Mouse (Mus musculus): ENCODE data around the gene Efcab12. TPM values are rescaled to one million over a fixed set of nuclear protein-coding genes. Genes with fewer than 3 reads are reported as not detected.

Gene Efcab12
- total and polyA plus RNA-seq, 3 experiments, result 0.04 to 0.54 (median 0.12) TPM

DNA sequence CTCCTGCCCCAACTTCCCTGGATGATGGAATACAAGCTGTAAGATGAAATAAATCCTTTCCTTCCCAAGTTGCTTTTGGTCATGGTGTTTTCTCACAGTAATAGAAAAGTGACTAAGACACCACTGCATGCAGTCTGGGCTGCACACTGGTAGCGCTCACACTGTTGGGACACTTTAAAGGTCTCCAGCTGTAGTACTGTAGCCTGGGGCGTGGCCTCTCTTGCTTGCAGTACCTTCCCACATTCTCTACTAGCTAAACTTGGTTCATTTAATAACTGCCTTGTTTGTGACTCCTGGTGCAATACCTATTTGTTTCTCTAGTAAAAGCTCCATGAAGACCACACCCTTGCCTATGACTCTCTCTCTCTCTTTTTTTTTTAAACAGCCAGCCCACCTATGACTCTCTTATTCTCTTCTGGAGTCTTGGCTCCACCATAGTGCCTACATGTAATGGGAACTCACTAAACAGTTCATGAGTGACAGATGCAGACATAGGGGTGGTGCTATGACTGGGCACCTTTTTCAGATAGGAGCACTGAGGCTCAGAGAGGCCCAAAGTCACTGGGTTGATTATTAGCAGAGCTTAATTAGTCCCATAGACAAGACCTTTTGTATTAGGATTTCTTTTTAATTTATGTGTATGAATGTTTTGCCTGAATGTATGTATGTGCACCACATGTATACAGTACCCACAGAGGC lies 5.9 kb downstream of the Efcab12 start:
- H3K4me2 ChIP-seq (ENCODE audit: insufficient read depth, low read depth, poor library complexity, severe bottlenecking), result no peak overlapping the region
- no peaks in the 10 kb centered on the region for H3K27me3 ChIP-seq (replicated peaks)
- no peak overlapping the region for H3K9ac ChIP-seq (ENCODE audit: insufficient read depth, low read depth)
- peaks cover 0 to 25% of the 10 kb centered on the region in 2 experiments; a peak in 3 of 4 replicates for H3K4me1 ChIP-seq (ENCODE audit: control insufficient read depth in 1 of 2, insufficient read depth in 2 of 2)
- no peak for TF ChIP-seq JUN (IDR thresholded peaks at IDR 0.05; ENCODE audit: insufficient read depth, low read depth, low read length)
- TF ChIP-seq USF2 (conservative IDR thresholded peaks at IDR 0.05; ENCODE audit: low read depth, low read length), result no peak
- no peak for TF ChIP-seq NRF1 (IDR thresholded peaks at IDR 0.05; ENCODE audit: low read depth, low read length)
- TF ChIP-seq MYC (IDR thresholded peaks at IDR 0.05; ENCODE audit: low read depth, low read length), result no peak
- no peak for TF ChIP-seq ZNF384 (IDR thresholded peaks at IDR 0.05; ENCODE audit: low read depth, low read length)
- no peak for TF ChIP-seq SIN3A (IDR thresholded peaks at IDR 0.05; ENCODE audit: low read length)
- TF ChIP-seq MEF2A (IDR thresholded peaks at IDR 0.05; ENCODE audit: borderline replicate concordance, low read depth, low read length), result no peak
- no peak for TF ChIP-seq USF1 (IDR thresholded peaks at IDR 0.05; ENCODE audit: low read depth, low read length)
- no peak for TF ChIP-seq MXI1 (IDR thresholded peaks at IDR 0.05; ENCODE audit: low read depth, low read length)
- TF ChIP-seq MAFK (IDR thresholded peaks at IDR 0.05; ENCODE audit: insufficient replicate concordance, low read length), result no peak
- no peak for TF ChIP-seq BHLHE40 (IDR thresholded peaks at IDR 0.05; ENCODE audit: low read depth, low read length)
- TF ChIP-seq ZKSCAN1 (IDR thresholded peaks at IDR 0.05; ENCODE audit: borderline replicate concordance, low read depth, low read length), result no peak
- TF ChIP-seq TBP (conservative IDR thresholded peaks at IDR 0.05; ENCODE audit: low read depth, low read length), result no peak
- no peak for TF ChIP-seq CTCF (conservative IDR thresholded peaks at IDR 0.05 in 1 of 2, IDR thresholded peaks at IDR 0.05 in 1 of 2; ENCODE audit: low read depth in 2 of 2, low read length in 2 of 2)
- no peak for TF ChIP-seq POLR2A (IDR thresholded peaks at IDR 0.05; ENCODE audit: low read depth, low read length)
- no peak for TF ChIP-seq ELF1 (IDR thresholded peaks at IDR 0.05; ENCODE audit: low read depth, low read length)
- no peak for DNase-seq (ENCODE audit: extremely low read depth)
- no peak overlapping the region for H3K27ac ChIP-seq (ENCODE audit: insufficient read depth, low read depth)
- dilution Hi-C loops (cut with MboI; ENCODE audit: extremely low pct_ligation_motif_present, extremely low pct_unique_long_range_greater_than_20kb, low sequenced_read_pairs), result no loop called here
- no peaks in the 10 kb centered on the region for H3K79me2 ChIP-seq (replicated peaks; ENCODE audit: control insufficient read depth, extremely low read depth, insufficient read depth, poor library complexity, severe bottlenecking)
- in situ Hi-C loops (cut with MboI; ENCODE audit: low pct_ligation_motif_present, low pct_unique_long_range_greater_than_20kb, low sequenced_read_pairs), result no loop called here
- no peaks in the 10 kb centered on the region for H3K9me3 ChIP-seq (replicated peaks; ENCODE audit: low read length)
- H3K36me3 ChIP-seq (replicated peaks in 1 of 2; ENCODE audit: control insufficient read depth in 1 of 2, insufficient read depth in 1 of 2, low read length in 1 of 2), result peaks cover 0 to 8% of the 10 kb centered on the region in 2 experiments
- no peak overlapping the region for H3K4me3 ChIP-seq (replicated peaks in 1 of 3; ENCODE audit: low read depth in 2 of 3, low read length in 2 of 3, poor library complexity in 1 of 3)

DNA sequence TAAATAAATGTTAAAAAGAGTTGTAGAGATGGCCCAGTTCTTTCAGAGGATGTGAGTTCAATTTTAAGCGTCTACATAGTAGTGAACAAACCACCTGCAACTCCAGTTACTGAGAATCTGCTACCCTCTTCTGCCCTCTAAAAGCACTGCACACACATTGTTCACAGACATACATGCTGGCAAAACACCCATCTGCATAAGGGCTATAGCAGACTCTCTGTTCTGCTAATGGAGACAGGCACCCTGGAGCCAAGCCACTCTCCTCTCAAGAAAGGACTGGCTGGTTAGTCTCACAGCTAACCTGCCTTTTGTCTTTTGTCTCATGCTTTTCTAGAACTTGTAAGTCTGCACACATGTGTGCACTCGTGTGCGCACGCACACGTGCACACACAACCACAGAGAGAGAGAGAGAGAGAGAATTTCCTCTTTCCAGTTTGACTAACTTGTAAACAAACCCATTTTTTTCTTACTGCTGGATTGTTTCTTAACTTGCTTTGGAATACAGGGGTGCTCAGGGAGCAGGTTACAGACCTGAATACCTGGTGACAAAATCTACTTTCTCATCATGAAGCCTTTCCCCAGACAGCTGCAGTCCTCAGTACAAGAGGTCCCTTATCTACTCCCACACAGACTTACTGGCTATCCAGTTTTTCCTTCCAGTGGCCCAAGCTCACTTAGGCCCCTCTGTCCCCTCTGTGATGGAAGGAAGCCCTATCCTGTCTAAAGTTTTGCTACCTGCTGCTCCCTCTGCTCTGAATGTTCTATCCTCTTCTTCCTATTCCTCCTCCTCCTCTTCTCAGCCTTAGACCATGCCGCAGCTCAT lies 7.2 kb downstream of the Efcab12 start:
- H3K4me1 ChIP-seq (ENCODE audit: control insufficient read depth in 1 of 2, insufficient read depth in 2 of 2), result peaks cover 0 to 16% of the 10 kb centered on the region in 2 experiments; a peak in 2 of 4 replicates
- H3K4me3 ChIP-seq (replicated peaks in 1 of 3; ENCODE audit: low read depth in 2 of 3, low read length in 2 of 3, poor library complexity in 1 of 3), result no peak overlapping the region
- H3K27ac ChIP-seq (ENCODE audit: insufficient read depth, low read depth), result no peak overlapping the region
- H3K36me3 ChIP-seq (replicated peaks in 1 of 2; ENCODE audit: control insufficient read depth in 1 of 2, insufficient read depth in 1 of 2, low read length in 1 of 2), result peaks cover 0 to 8% of the 10 kb centered on the region in 2 experiments
- dilution Hi-C loops (cut with MboI; ENCODE audit: extremely low pct_ligation_motif_present, extremely low pct_unique_long_range_greater_than_20kb, low sequenced_read_pairs) (no loop called here), in situ Hi-C loops (cut with MboI; ENCODE audit: low pct_ligation_motif_present, low pct_unique_long_range_greater_than_20kb, low sequenced_read_pairs) (no loop called here)
- no peak overlapping the region for H3K4me2 ChIP-seq (ENCODE audit: insufficient read depth, low read depth, poor library complexity, severe bottlenecking)
- H3K27me3 ChIP-seq (replicated peaks), result no peaks in the 10 kb centered on the region
- no peaks in the 10 kb centered on the region for H3K79me2 ChIP-seq (replicated peaks; ENCODE audit: control insufficient read depth, extremely low read depth, insufficient read depth, poor library complexity, severe bottlenecking)
- TF ChIP-seq HCFC1 (IDR thresholded peaks at IDR 0.05; ENCODE audit: low read depth, low read length) (no peak), BHLHE40 (IDR thresholded peaks at IDR 0.05; ENCODE audit: low read depth, low read length) (peak; percentile 90), NRF1 (IDR thresholded peaks at IDR 0.05; ENCODE audit: low read depth, low read length) (no peak), CHD2 (IDR thresholded peaks at IDR 0.05; ENCODE audit: low read length) (0 out of 2 replicates have a peak, but pooled peaks have one; percentile 2), ZMIZ1 (IDR thresholded peaks at IDR 0.05; ENCODE audit: low read depth, low read length) (peak; percentile 13; the same call in 1 of the 2 replicates), RAD21 (IDR thresholded peaks at IDR 0.05; ENCODE audit: low read depth, low read length) (peak; percentile 5), SMC3 (IDR thresholded peaks at IDR 0.05; ENCODE audit: low read depth, low read length) (no peak), USF2 (conservative IDR thresholded peaks at IDR 0.05; ENCODE audit: low read depth, low read length) (no peak), JUN (IDR thresholded peaks at IDR 0.05; ENCODE audit: insufficient read depth, low read depth, low read length) (no peak), KAT2A (IDR thresholded peaks at IDR 0.05; ENCODE audit: insufficient replicate concordance, low read length) (no peak), POLR2AphosphoS2 (IDR thresholded peaks at IDR 0.05; ENCODE audit: low read depth, low read length) (peak; percentile 65), ELF1 (IDR thresholded peaks at IDR 0.05; ENCODE audit: low read depth, low read length) (no peak), MYC (IDR thresholded peaks at IDR 0.05; ENCODE audit: low read depth, low read length) (no peak), PAX5 (IDR thresholded peaks at IDR 0.05; ENCODE audit: low read length) (no peak)
- DNase-seq (ENCODE audit: extremely low read depth), result no peak
- H3K9ac ChIP-seq (ENCODE audit: insufficient read depth, low read depth), result no peak overlapping the region
- H3K9me3 ChIP-seq (replicated peaks; ENCODE audit: low read length), result no peaks in the 10 kb centered on the region

All from CH12.LX (cell line).